Mouse (Mus musculus) MEL (cell line): ENCODE results near the gene Ccdc186. TPM values are rescaled to one million over a fixed set of nuclear protein-coding genes. Genes with fewer than 3 reads are reported as not detected.
A peak's percentile ranks its signal among the peaks of the same experiment; 100 is the strongest.

Experiments
- DNase-seq: peaks from one replicate; pipeline ENCODE4 v3.0.0; 2011; ENCODE audit warnings: low read depth, low spot score
- H3K27ac ChIP-seq: 2 replicates; pipeline ENCODE4 v1.5.1; 2012; ENCODE audit warnings: low read depth, mild to moderate bottlenecking, control low read depth, low read length, moderate library complexity; ENCODE audit not compliant: control insufficient read depth
- H3K27me3 ChIP-seq, 2 experiments: fragments of 150-350 bp in 1 of 2; sonication (generic) in 1 of 2; 2 replicates each; pipeline ENCODE4 v1.6.1; 2012; ENCODE audit warnings: low read length in 2 of 2, mild to moderate bottlenecking in 2 of 2, improper control_type of control experiment in 1 of 2, moderate library complexity in 1 of 2; ENCODE audit not compliant: insufficient read depth in 2 of 2, control insufficient read depth in 1 of 2
- H3K36me3 ChIP-seq, 2 experiments: 2 replicates each; pipeline ENCODE4 v1.6.1; 2012 to 2014; ENCODE audit warnings: low read length in 2 of 2, improper control_type of control experiment in 1 of 2, inconsistent platforms in 1 of 2, mild to moderate bottlenecking in 1 of 2; ENCODE audit not compliant: insufficient read depth in 2 of 2, control insufficient read depth in 1 of 2
- H3K4me1 ChIP-seq, 2 experiments: fragments of 150-350 bp in 1 of 2; sonication (generic) in 1 of 2; 2 replicates each; pipeline ENCODE4 v1.6.1; 2012; ENCODE audit warnings: low read length in 2 of 2, improper control_type of control experiment in 1 of 2, mild to moderate bottlenecking in 1 of 2; ENCODE audit not compliant: insufficient read depth in 2 of 2, control insufficient read depth in 1 of 2
- H3K4me3 ChIP-seq, 2 experiments: fragments of 150-350 bp in 1 of 2; sonication (generic) in 1 of 2; 2 replicates each; pipeline ENCODE4 v1.5.1; 2012; ENCODE audit warnings: low read depth in 2 of 2, low read length in 2 of 2, mild to moderate bottlenecking in 2 of 2, moderate library complexity in 2 of 2, control low read depth in 1 of 2, improper control_type of control experiment in 1 of 2; ENCODE audit not compliant: control insufficient read depth in 1 of 2, insufficient read depth in 1 of 2
- H3K79me2 ChIP-seq: 2 replicates; pipeline ENCODE4 v1.6.1; 2012; ENCODE audit warnings: mild to moderate bottlenecking, low read length, moderate library complexity; ENCODE audit not compliant: control insufficient read depth, poor library complexity, insufficient read depth
- H3K9ac ChIP-seq: 2 replicates; pipeline ENCODE4 v1.6.1; 2012; ENCODE audit warnings: low read depth, mild to moderate bottlenecking, control low read depth, low read length, moderate library complexity; ENCODE audit not compliant: control insufficient read depth, poor library complexity, severe bottlenecking
- H3K9me3 ChIP-seq: fragments of 150-350 bp; sonication (generic); replicated peaks from 2 replicates; pipeline ENCODE4 v1.6.1; 2012; ENCODE audit warnings: mild to moderate bottlenecking, low read length, improper control_type of control experiment, moderate library complexity; ENCODE audit not compliant: insufficient read depth
- BHLHE40 ChIP-seq: IDR thresholded peaks from 2 replicates; pipeline ENCODE4 v1.6.1; 2012; ENCODE audit warnings: low read depth, mild to moderate bottlenecking, inconsistent platforms, low read length, improper control_type of control experiment, borderline replicate concordance
- CHD1 ChIP-seq: IDR thresholded peaks from 2 replicates; pipeline ENCODE4 v1.6.1; 2012; ENCODE audit warnings: low read depth, mild to moderate bottlenecking, inconsistent platforms, low read length, improper control_type of control experiment
- CTCF ChIP-seq, 3 experiments: IDR thresholded peaks in 2 of 3; conservative IDR thresholded peaks in 1 of 3; 2 replicates each; pipeline ENCODE4 v1.5.1; 2011 to 2012; ENCODE audit warnings: low read length in 3 of 3, low read depth in 2 of 3, mild to moderate bottlenecking in 2 of 3, improper control_type of control experiment in 1 of 3, inconsistent platforms in 1 of 3, mixed read lengths in 1 of 3, moderate library complexity in 1 of 3; ENCODE audit not compliant: control insufficient read depth in 1 of 3, insufficient read depth in 1 of 3, poor library complexity in 1 of 3, severe bottlenecking in 1 of 3
- E2F4 ChIP-seq: IDR thresholded peaks from 2 replicates; pipeline ENCODE4 v1.6.1; 2011; ENCODE audit warnings: low read depth, low read length, improper control_type of control experiment, borderline replicate concordance
- ELF1 ChIP-seq: IDR thresholded peaks from 2 replicates; pipeline ENCODE4 v1.6.1; 2014; ENCODE audit warnings: low read depth, mild to moderate bottlenecking, inconsistent platforms, low read length, improper control_type of control experiment, moderate library complexity
- EP300 ChIP-seq, 2 experiments: IDR thresholded peaks; 2 replicates each; pipeline ENCODE4 v1.6.1; 2011; ENCODE audit warnings: improper control_type of control experiment in 2 of 2, low read length in 2 of 2, low read depth in 1 of 2, mild to moderate bottlenecking in 1 of 2
- ETS1 ChIP-seq: IDR thresholded peaks from 2 replicates; pipeline ENCODE4 v1.6.1; 2012; ENCODE audit warnings: low read depth, mild to moderate bottlenecking, inconsistent platforms, low read length, improper control_type of control experiment, moderate library complexity
- GABPA ChIP-seq: IDR thresholded peaks from 2 replicates; pipeline ENCODE4 v1.6.1; 2012; ENCODE audit warnings: low read depth, mild to moderate bottlenecking, inconsistent platforms, low read length, improper control_type of control experiment, moderate library complexity
- HCFC1 ChIP-seq: IDR thresholded peaks from 2 replicates; pipeline ENCODE4 v1.6.1; 2012; ENCODE audit warnings: low read depth, mild to moderate bottlenecking, inconsistent platforms, low read length, improper control_type of control experiment, moderate library complexity
- JUND ChIP-seq: IDR thresholded peaks from 2 replicates; pipeline ENCODE4 v1.6.1; 2011; ENCODE audit warnings: low read depth, mild to moderate bottlenecking, improper control_type of control experiment, low read length
- MAZ ChIP-seq: IDR thresholded peaks from 2 replicates; pipeline ENCODE4 v1.6.1; 2012; ENCODE audit warnings: low read depth, mild to moderate bottlenecking, inconsistent platforms, low read length, improper control_type of control experiment
- MYC ChIP-seq: IDR thresholded peaks from 2 replicates; pipeline ENCODE4 v1.6.1; 2011; ENCODE audit warnings: low read depth, mild to moderate bottlenecking, low read length, improper control_type of control experiment, moderate library complexity
- NELFE ChIP-seq: IDR thresholded peaks from 2 replicates; pipeline ENCODE4 v1.6.1; 2011; ENCODE audit warnings: low read depth, low read length, improper control_type of control experiment
- NRF1 ChIP-seq: IDR thresholded peaks from 2 replicates; pipeline ENCODE4 v1.6.1; 2014; ENCODE audit warnings: low read depth, mild to moderate bottlenecking, inconsistent platforms, low read length, improper control_type of control experiment, moderate library complexity; ENCODE audit not compliant: poor library complexity, insufficient read depth, severe bottlenecking
- POLR2A ChIP-seq, 2 experiments: IDR thresholded peaks; 2 replicates each; pipeline ENCODE4 v1.6.1; 2011 to 2012; ENCODE audit warnings: low read length in 2 of 2, mild to moderate bottlenecking in 2 of 2, control low read depth in 1 of 2, improper control_type of control experiment in 1 of 2, low read depth in 1 of 2, moderate library complexity in 1 of 2; ENCODE audit not compliant: control insufficient read depth in 1 of 2, insufficient read depth in 1 of 2, poor library complexity in 1 of 2
- POLR2AphosphoS2 ChIP-seq: IDR thresholded peaks from 2 replicates; pipeline ENCODE4 v1.6.1; 2011; ENCODE audit warnings: low read length, improper control_type of control experiment
- POLR2AphosphoS5 ChIP-seq: IDR thresholded peaks from 2 replicates; pipeline ENCODE4 v1.6.1; 2012; ENCODE audit warnings: low read depth, borderline replicate concordance, mild to moderate bottlenecking, inconsistent platforms, low read length, moderate library complexity, mixed read lengths
- SIN3A ChIP-seq: IDR thresholded peaks from 2 replicates; pipeline ENCODE4 v1.6.1; 2012; ENCODE audit warnings: low read length, improper control_type of control experiment, inconsistent platforms
- TAL1 ChIP-seq: IDR thresholded peaks from 2 replicates; pipeline ENCODE4 v1.6.1; 2012; ENCODE audit warnings: mild to moderate bottlenecking, inconsistent platforms, low read length, moderate library complexity, mixed read lengths
- TBP ChIP-seq: IDR thresholded peaks from 2 replicates; pipeline ENCODE4 v1.8.0; 2011; ENCODE audit warnings: low read depth, low read length, improper control_type of control experiment
- TCF12 ChIP-seq: IDR thresholded peaks from 2 replicates; pipeline ENCODE4 v1.6.1; 2014; ENCODE audit warnings: low read depth, mild to moderate bottlenecking, inconsistent platforms, low read length, improper control_type of control experiment, moderate library complexity
- UBTF ChIP-seq: IDR thresholded peaks from 2 replicates; pipeline ENCODE4 v1.6.1; 2012; ENCODE audit warnings: low read depth, mild to moderate bottlenecking, inconsistent platforms, low read length, improper control_type of control experiment, moderate library complexity, borderline replicate concordance; ENCODE audit not compliant: insufficient read depth
- USF1 ChIP-seq: IDR thresholded peaks from 2 replicates; pipeline ENCODE4 v1.6.1; 2014; ENCODE audit warnings: low read depth, mild to moderate bottlenecking, inconsistent platforms, low read length, improper control_type of control experiment, moderate library complexity
- ZMIZ1 ChIP-seq: IDR thresholded peaks from 2 replicates; pipeline ENCODE4 v1.6.1; 2012; ENCODE audit warnings: low read depth, mild to moderate bottlenecking, inconsistent platforms, low read length, improper control_type of control experiment, moderate library complexity
- polyA plus RNA-seq, 2 experiments: library from polyadenylated mRNA; stranded (reverse) in 1 of 2; unstranded in 1 of 2; fragments of >175 nt in 1 of 2; fragments of >200 nt in 1 of 2; gene quantifications; 2 replicates each; pipeline versions ENCODE4 v1.2.1 to v1.2.4; 2012; ENCODE audit warnings: low replicate concordance in 2 of 2, low read depth in 1 of 2; ENCODE audit not compliant: insufficient read length in 2 of 2, insufficient read depth in 1 of 2, missing spikeins in 1 of 2
- total RNA-seq: library from RNA; depleted of rRNA; stranded (reverse); fragments of 300-350 nt; gene quantifications from 2 replicates; pipeline ENCODE4 v1.2.3, GENCODE M21; 2012; rRNA removed

The Ccdc186 gene
- 7.9 and 21.8 TPM in 2 replicates for total RNA-seq
- 10 to 100 TPM; 21.9 to 72.2 TPM for polyA plus RNA-seq

DNA sequence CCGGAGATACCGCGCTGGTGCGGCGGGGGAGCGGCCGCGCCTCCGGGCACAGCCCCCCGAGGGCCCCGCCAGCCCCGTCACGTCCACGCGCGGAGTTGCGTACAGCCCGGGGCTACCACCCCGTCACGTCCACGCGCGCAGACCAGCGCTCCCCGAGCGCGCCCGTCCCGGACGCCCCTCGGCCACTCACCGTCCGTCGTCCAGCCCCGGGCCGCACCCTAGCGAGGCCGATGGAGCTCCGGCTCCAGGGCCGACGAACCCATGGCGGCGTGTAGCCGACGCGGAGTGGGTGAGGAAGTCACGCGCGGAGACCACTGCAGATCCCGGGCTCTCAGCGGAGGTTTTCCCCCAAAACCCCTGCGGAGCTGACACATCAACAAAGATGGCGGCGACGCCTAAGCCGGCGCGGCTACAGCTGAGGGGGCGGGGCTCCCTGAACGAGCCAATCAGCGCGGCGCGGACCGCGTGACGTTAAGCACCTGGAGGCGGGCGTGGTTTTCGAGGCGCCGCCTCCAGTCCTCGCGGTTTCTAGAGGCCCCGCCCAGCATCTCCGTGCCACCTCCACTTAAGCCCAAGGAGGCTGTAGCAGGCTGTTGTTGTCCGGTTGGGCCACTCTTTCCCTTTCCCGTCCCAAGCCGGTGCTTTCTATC, at the start of gene Ccdc186:
TSS of gene Ccdc186 (minus strand) at position 393 of the 650 bp plus-strand sequence.
- DNase-seq, result peak; percentile 98
- Histone ChIP-seq H3K27me3 (peaks cover 3 to 10% of the 10 kb centered on the region in 2 experiments; a peak in 3 of 4 replicates), H3K9ac (peak within 1 kb of the TSS; percentile 79), H3K79me2 (peaks cover 24% of the 10 kb centered on the region)
- no peak for TF ChIP-seq CHD1
- 0 out of 2 replicates have a peak, but pooled peaks have one; percentile 28 for TF ChIP-seq NRF1
- TF ChIP-seq MAZ, result no peak
- TF ChIP-seq BHLHE40, result peak; percentile 34; the same call in 1 of the 2 replicates
- peak; percentile 75 for TF ChIP-seq HCFC1
- peak; percentile 58; the same call in 1 of the 2 replicates for TF ChIP-seq POLR2AphosphoS2
- peak; percentile 95 for TF ChIP-seq SIN3A
- TF ChIP-seq TBP, result peak; percentile 37; the same call in 1 of the 2 replicates
- no peak for TF ChIP-seq E2F4
- peak; percentile 80 for TF ChIP-seq NELFE
- TF ChIP-seq USF1, result peak; percentile 75
- TF ChIP-seq TCF12, result peak; percentile 36; the same call in 1 of the 2 replicates
- TF ChIP-seq ETS1, result peak; percentile 59; the same call in 1 of the 2 replicates
- no peak for TF ChIP-seq TAL1
- peak in 1 of 2 experiments; percentile 11; a peak in 1 of 4 replicates for TF ChIP-seq EP300 (IDR thresholded peaks at IDR 0.05; ENCODE audit: low read depth in 1 of 2, low read length in 2 of 2)
- TF ChIP-seq GABPA, result no peak
- TF ChIP-seq POLR2AphosphoS5, result no peak
- peak; percentile 22 to 79; a peak in 3 of 4 replicates for TF ChIP-seq POLR2A (IDR thresholded peaks at IDR 0.05; ENCODE audit: control insufficient read depth in 1 of 2, insufficient read depth in 1 of 2, low read depth in 1 of 2, low read length in 2 of 2, poor library complexity in 1 of 2)
- TF ChIP-seq ELF1, result peak; percentile 26; the same call in 1 of the 2 replicates
- TF ChIP-seq CTCF (IDR thresholded peaks at IDR 0.05 in 2 of 3, conservative IDR thresholded peaks at IDR 0.05 in 1 of 3; ENCODE audit: control insufficient read depth in 1 of 3, insufficient read depth in 1 of 3, low read depth in 2 of 3, low read length in 3 of 3, poor library complexity in 1 of 3, severe bottlenecking in 1 of 3), result 0 out of 6 replicates have a peak, but pooled peaks of 1 of the 3 experiments have one; percentile 4
- peak; percentile 70; the same call in 1 of the 2 replicates for TF ChIP-seq ZMIZ1
- 0 out of 2 replicates have a peak, but pooled peaks have one; percentile 1 for TF ChIP-seq UBTF
- peak; percentile 20; the same call in 1 of the 2 replicates for TF ChIP-seq MYC
- TF ChIP-seq JUND, result no peak
- TF ChIP-seq, all 39 proteins: peak for 17
- Histone ChIP-seq H3K4me3 (peak within 1 kb of the TSS; percentile 71 to 99), H3K9me3 (no peaks in the 10 kb centered on the region), H3K36me3 (peaks cover 0 to 6% of the 10 kb centered on the region in 2 experiments; a peak in 2 of 4 replicates), H3K4me1 (0 out of 4 replicates have a peak, but pooled peaks cover 0 to 6% of the 10 kb centered on the region in 2 experiments), H3K27ac (no peak within 1 kb of the TSS)
